Mouse (Mus musculus) E14TG2a.4 (cell line): ENCODE measurements around the gene Gm10142.

Experiments used
- CTCF ChIP-seq: conservative IDR thresholded peaks from 2 replicates; pipeline ENCODE4 v1.5.1; 2014; ENCODE audit warnings: low read length
- NANOG ChIP-seq: IDR thresholded peaks from 2 replicates; pipeline ENCODE4 v1.6.1; 2014; ENCODE audit warnings: borderline replicate concordance, low read length, mixed read lengths
- POU5F1 ChIP-seq: IDR thresholded peaks from 2 replicates; pipeline ENCODE4 v1.6.1; 2014; ENCODE audit warnings: low read length, borderline replicate concordance

GRCm38 (mm10) chr10:77666342-77666741, 49.3 kb upstream of the Gm10142 start:
- no peak for TF ChIP-seq CTCF
- no peak for TF ChIP-seq NANOG
- TF ChIP-seq POU5F1: no peak
